Mouse (Mus musculus) limb, embryonic 14.5 days (tissue): ENCODE measurements around the gene Psmg3. TPM values are rescaled to one million over a fixed set of nuclear protein-coding genes. Genes with fewer than 3 reads are reported as not detected.
A peak's percentile ranks its signal among the peaks of the same experiment; 100 is the strongest.

Experiments used
- ATAC-seq: fragments of 200-750 bp; cut with Nextera tagmentation; 2 replicates; pipeline ENCODE4 v1.8.0; 2017; ENCODE audit warnings: low read depth, moderate number of reproducible peaks, moderate TSS enrichment; ENCODE audit not compliant: low FRiP score
- DNase-seq: peaks from one replicate; pipeline ENCODE4 v3.0.0-alpha.2; 2015; ENCODE audit warnings: low spot score
- H3K27ac ChIP-seq: fragments of 300-500 bp; sonication (generic); replicated peaks from 2 replicates; pipeline ENCODE4 v1.5.1; 2014; ENCODE audit warnings: low read depth, mild to moderate bottlenecking, low read length, moderate library complexity, mixed read lengths
- H3K27me3 ChIP-seq: fragments of 300-500 bp; sonication (generic); 2 replicates; pipeline ENCODE4 v1.6.1; 2014; ENCODE audit warnings: low read length, mixed read lengths; ENCODE audit not compliant: control insufficient read depth, insufficient read depth
- H3K36me3 ChIP-seq: fragments of 300-500 bp; sonication (generic); 2 replicates; pipeline ENCODE4 v1.6.1; 2014; ENCODE audit warnings: mild to moderate bottlenecking, low read length, moderate library complexity, mixed read lengths; ENCODE audit not compliant: control insufficient read depth, insufficient read depth
- H3K4me1 ChIP-seq: fragments of 300-500 bp; sonication (generic); 2 replicates; pipeline ENCODE4 v1.6.1; 2014; ENCODE audit warnings: antibody characterized with exemption, low read length, mixed read lengths; ENCODE audit not compliant: control insufficient read depth, insufficient read depth
- H3K4me2 ChIP-seq: fragments of 300-500 bp; sonication (generic); replicated peaks from 2 replicates; pipeline ENCODE4 v1.6.1; 2014; ENCODE audit warnings: low read depth, mild to moderate bottlenecking, low read length, moderate library complexity; ENCODE audit not compliant: severe bottlenecking
- H3K4me3 ChIP-seq: fragments of 300-500 bp; sonication (generic); replicated peaks from 2 replicates; pipeline ENCODE4 v1.5.1; 2014; ENCODE audit warnings: low read length
- H3K9ac ChIP-seq: fragments of 300-500 bp; sonication (generic); 2 replicates; pipeline ENCODE4 v1.6.1; 2014; ENCODE audit warnings: mild to moderate bottlenecking, low read depth, low read length, moderate library complexity; ENCODE audit not compliant: severe bottlenecking
- H3K9me3 ChIP-seq: fragments of 300-500 bp; sonication (generic); 2 replicates; pipeline ENCODE4 v1.6.1; 2016; ENCODE audit warnings: low read length; ENCODE audit not compliant: control insufficient read depth
- POLR2A ChIP-seq: fragments of 200-500 bp; IDR thresholded peaks from 2 replicates; pipeline ENCODE4 v1.8.0; 2012; ENCODE audit warnings: inconsistent platforms, mild to moderate bottlenecking, moderate library complexity, borderline replicate concordance; ENCODE audit not compliant: insufficient read depth, insufficient read length; ENCODE audit errors: extremely low read depth
- WGBS: fragments of 180-500 bp; shearing (Covaris S2); extraction: QIAGEN DNeasy Blood & Tissue Kit; methylation state at CpG from one replicate; pipeline ENCODE4 v1.1.7; 2014; 5-methylcytosine and 5-hydroxymethylcytosine counted together
- polyA plus RNA-seq, 2 experiments: library from polyadenylated mRNA; depleted of rRNA in 1 of 2; stranded (reverse) in 1 of 2; unstranded in 1 of 2; fragments of >200 nt; fragmentation: Nextera tagmentation in 1 of 2; extraction: Ambion mirVana in 1 of 2; gene quantifications; 2 replicates each; pipeline versions ENCODE4 v1.2.1 to v1.2.3; 2012 to 2014

Gene Psmg3
- polyA plus RNA-seq, 2 experiments: 51.8 to 69.0 TPM

GRCm38 (mm10) chr5:139803601-139804102 is 23.0 kb downstream of the Psmg3 start:
- Histone ChIP-seq H3K9me3 (no peaks in the 10 kb centered on the region), H3K27ac (no peak overlapping the region), H3K4me1 (peaks cover 13% of the 10 kb centered on the region), H3K27me3 (no peaks in the 10 kb centered on the region), H3K4me3 (no peak overlapping the region), H3K4me2 (no peak overlapping the region; the same call in 1 of the 2 replicates), H3K36me3 (peaks cover 17% of the 10 kb centered on the region), H3K9ac (no peak overlapping the region)
- DNase-seq (peak; percentile 54), ATAC-seq (peak; percentile 54; the same call in 1 of the 2 replicates)
- WGBS: 9% methylated on average over 12 of the region's 12 CpGs
- TF ChIP-seq POLR2A: no peak

- WGBS: 65% methylated on average over 8 of the region's 8 CpGs
- no peak overlapping the region for H3K27ac ChIP-seq
- no peak for DNase-seq
Observed at GRCm38 (mm10) chr5:139803165-139803564, 23.5 kb downstream of the Psmg3 start.

GRCm38 (mm10) chr5:139801880-139802279 is 24.8 kb downstream of the Psmg3 start:
- DNase-seq (no peak), ATAC-seq (no peak)
- no peaks in the 10 kb centered on the region for H3K9me3 ChIP-seq
- H3K4me2 ChIP-seq: no peak overlapping the region
- H3K27ac ChIP-seq: no peak overlapping the region
- peaks cover 17% of the 10 kb centered on the region for H3K36me3 ChIP-seq
- peaks cover 30% of the 10 kb centered on the region for H3K4me1 ChIP-seq
- WGBS: 91% methylated on average over 10 of the region's 10 CpGs
- no peak overlapping the region for H3K9ac ChIP-seq
- TF ChIP-seq POLR2A: no peak
- no peaks in the 10 kb centered on the region for H3K27me3 ChIP-seq
- no peak overlapping the region for H3K4me3 ChIP-seq

More at GRCm38 (mm10) chr5:139803165-139803564, 23.5 kb downstream of the Psmg3 start:
- no peak for TF ChIP-seq POLR2A
- no peaks in the 10 kb centered on the region for H3K9me3 ChIP-seq
- no peak overlapping the region for H3K9ac ChIP-seq
- H3K27me3 ChIP-seq: no peaks in the 10 kb centered on the region
- H3K4me1 ChIP-seq: peaks cover 18% of the 10 kb centered on the region
- no peak for ATAC-seq
- H3K36me3 ChIP-seq: peaks cover 17% of the 10 kb centered on the region
- no peak overlapping the region for H3K4me2 ChIP-seq
- H3K4me3 ChIP-seq: no peak overlapping the region

GRCm38 (mm10) chr5:139801231-139801630 is 25.5 kb downstream of the Psmg3 start:
- H3K9me3 ChIP-seq: no peaks in the 10 kb centered on the region
- 94% methylated on average over 8 of the region's 8 CpGs for WGBS
- TF ChIP-seq POLR2A: no peak
- DNase-seq (no peak), ATAC-seq (no peak)
- H3K27ac ChIP-seq: no peak overlapping the region
- no peaks in the 10 kb centered on the region for H3K27me3 ChIP-seq
- H3K4me1 ChIP-seq: peaks cover 36% of the 10 kb centered on the region
- no peak overlapping the region for H3K4me2 ChIP-seq
- no peak overlapping the region for H3K9ac ChIP-seq
- no peak overlapping the region for H3K4me3 ChIP-seq
- peaks cover 17% of the 10 kb centered on the region for H3K36me3 ChIP-seq

- peaks cover 40% of the 10 kb centered on the region for H3K4me1 ChIP-seq
- WGBS: 92% methylated on average over 33 of the region's 33 CpGs
- no peak overlapping the region for H3K27ac ChIP-seq
- ATAC-seq (no peak), DNase-seq (no peak)
- no peak for TF ChIP-seq POLR2A
- no peak overlapping the region for H3K4me3 ChIP-seq
- H3K4me2 ChIP-seq: no peak overlapping the region
- no peaks in the 10 kb centered on the region for H3K9me3 ChIP-seq
- no peaks in the 10 kb centered on the region for H3K27me3 ChIP-seq
- H3K36me3 ChIP-seq: peaks cover 17% of the 10 kb centered on the region
- H3K9ac ChIP-seq: no peak overlapping the region
Observed at GRCm38 (mm10) chr5:139799801-139800590, 26.7 kb downstream of the Psmg3 start.
